Mouse (Mus musculus) splenic B cell, adult 2 months (primary cell): ENCODE measurements around the gene Alyref.
A peak's percentile ranks its signal among the peaks of the same experiment; 100 is the strongest.
"Not testable (repeated sequence)": the region's sequence is repeated elsewhere in the genome, so short reads cannot be mapped to it uniquely, and the experiment has no call there.

Experiments used
- DNase-seq: peaks from one replicate; pipeline ENCODE4 v3.0.0-alpha.2; 2011; ENCODE audit warnings: low read depth, low spot score
- H3K27me3 ChIP-seq: 2 replicates; pipeline ENCODE4 v1.6.1; 2012; ENCODE audit warnings: mild to moderate bottlenecking, low read length, moderate library complexity, mixed read lengths; ENCODE audit not compliant: control insufficient read depth, poor library complexity, insufficient read depth, severe bottlenecking
- H3K36me3 ChIP-seq: 2 replicates; pipeline ENCODE4 v1.6.1; 2012; ENCODE audit warnings: mild to moderate bottlenecking, low read length, moderate library complexity, mixed read lengths; ENCODE audit not compliant: control insufficient read depth, poor library complexity, insufficient read depth, severe bottlenecking

The Alyref gene

DNA sequence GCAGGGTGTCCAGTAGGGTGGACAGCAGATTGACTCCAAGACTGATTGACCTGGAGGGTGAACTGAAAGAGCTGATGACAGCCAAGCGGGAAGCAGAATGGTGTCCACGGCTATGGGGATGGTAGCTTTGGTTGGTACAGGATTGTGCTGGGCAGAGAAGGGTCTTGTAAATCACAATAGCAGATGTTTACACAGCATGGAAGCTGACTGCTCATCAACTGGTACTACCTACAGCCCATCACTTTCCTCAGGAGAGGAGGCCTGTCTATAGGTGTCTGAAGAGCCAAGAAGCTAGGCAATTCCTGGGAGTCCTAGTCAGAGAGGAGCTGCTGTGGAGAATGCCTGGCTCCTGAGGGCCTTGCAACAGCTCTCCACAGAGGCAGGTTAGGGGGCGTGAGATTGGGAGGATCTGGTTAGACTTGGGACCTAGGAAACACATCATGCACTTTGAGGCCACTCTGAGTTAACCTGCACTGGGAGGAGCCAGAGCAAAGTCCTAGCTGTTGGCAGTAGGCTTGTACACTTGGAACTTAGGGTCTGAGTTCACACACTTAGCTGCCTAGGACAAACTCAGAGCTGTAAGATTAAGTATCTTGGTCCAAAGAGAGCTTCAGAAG lies 21.7 kb downstream of the Alyref start:
- DNase-seq, result no peak
- Histone ChIP-seq H3K27me3 (no peaks in the 10 kb centered on the region), H3K36me3 (peaks cover 19% of the 10 kb centered on the region)

DNA sequence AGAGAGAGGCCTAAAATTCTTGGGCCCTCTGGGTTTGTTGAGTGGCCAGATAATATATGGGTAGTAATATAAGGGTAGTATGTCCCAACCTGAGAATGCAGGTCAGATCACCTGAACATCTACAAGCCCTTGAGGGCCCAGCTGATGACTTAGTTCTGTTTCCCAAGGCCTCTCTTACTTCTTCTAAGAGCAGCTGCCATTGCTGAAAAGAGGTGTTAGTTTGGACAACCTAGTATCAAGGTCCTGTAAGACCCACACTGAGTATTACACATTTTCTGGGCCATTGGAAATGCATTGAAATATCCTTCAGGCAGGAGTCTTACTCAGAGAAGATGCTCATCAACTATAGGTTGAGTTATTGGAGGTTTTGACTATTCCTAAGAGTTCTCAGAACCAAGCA lies 22.2 kb downstream of the Alyref start:
- no peak for DNase-seq
- Histone ChIP-seq H3K36me3 (peaks cover 19% of the 10 kb centered on the region), H3K27me3 (no peaks in the 10 kb centered on the region)

GRCm38 (mm10) chr11:120575046-120575445 lies 23.1 kb downstream of the Alyref start:
- DNase-seq, result no peak
- Histone ChIP-seq H3K36me3 (peaks cover 20% of the 10 kb centered on the region), H3K27me3 (no peaks in the 10 kb centered on the region)

DNA sequence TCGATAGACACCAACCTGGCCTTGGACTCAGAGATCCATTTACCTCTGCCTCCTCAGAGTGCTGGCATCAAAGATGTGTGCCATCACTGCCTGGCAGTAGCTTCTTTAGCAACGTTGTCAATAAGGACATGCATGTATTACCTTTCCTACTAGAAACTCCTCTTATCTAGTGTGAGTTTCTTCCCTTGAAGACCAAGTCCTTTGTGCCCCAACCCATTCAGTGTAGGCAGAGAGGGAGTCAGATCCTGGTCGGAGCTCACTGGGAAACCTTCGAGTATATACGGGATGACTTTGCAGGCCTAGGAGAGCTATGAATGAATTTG lies 23.9 kb downstream of the Alyref start:
- DNase-seq, result no peak
- no peaks in the 10 kb centered on the region for H3K27me3 ChIP-seq
- H3K36me3 ChIP-seq, result peaks cover 19% of the 10 kb centered on the region

DNA sequence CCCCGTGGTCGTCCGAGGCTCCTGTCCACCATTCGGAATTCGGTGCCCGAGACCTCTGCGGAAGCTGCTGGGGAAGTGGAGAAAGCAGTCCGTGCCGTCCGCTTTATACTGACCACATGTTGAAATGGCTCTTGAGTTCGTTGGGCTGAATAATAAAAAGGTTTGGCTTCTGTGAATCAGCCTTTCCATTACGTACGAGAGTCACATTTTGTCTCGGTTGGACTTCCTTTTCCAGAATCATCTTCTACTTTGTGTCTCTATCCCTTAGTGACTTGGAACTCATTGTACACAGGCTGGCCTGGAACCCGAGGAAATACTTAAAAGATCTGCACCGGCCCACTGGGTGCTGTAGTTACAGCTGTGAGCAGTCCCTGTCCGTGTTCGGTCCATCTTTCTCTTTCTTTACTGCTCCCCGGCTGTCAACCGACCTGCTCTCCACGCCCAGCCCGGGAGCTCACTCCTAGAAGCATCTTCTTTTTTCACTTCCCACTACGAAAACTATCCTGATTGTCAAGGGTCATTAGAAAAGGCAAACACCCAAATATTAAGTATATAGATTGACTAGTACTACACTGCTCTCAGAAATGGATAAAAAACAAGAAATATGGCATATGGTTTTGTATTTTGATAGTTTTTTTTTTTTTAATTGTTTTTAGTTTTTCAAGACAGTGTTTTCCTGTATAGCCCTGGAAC lies 24.4 kb downstream of the Alyref start:
- Histone ChIP-seq H3K36me3 (peaks cover 14% of the 10 kb centered on the region), H3K27me3 (no peaks in the 10 kb centered on the region)
- peak; percentile 89 for DNase-seq

- Histone ChIP-seq H3K36me3 (peaks cover 8% of the 10 kb centered on the region), H3K27me3 (no peaks in the 10 kb centered on the region)
- peak; percentile 99 for DNase-seq
These were observed 25.2 kb downstream of the Alyref start, which contains the start of gene P4hb for GRCm38 (mm10) chr11:120572752-120573584. Gene P4hb (minus strand): TSS chr11:120573253.

DNA sequence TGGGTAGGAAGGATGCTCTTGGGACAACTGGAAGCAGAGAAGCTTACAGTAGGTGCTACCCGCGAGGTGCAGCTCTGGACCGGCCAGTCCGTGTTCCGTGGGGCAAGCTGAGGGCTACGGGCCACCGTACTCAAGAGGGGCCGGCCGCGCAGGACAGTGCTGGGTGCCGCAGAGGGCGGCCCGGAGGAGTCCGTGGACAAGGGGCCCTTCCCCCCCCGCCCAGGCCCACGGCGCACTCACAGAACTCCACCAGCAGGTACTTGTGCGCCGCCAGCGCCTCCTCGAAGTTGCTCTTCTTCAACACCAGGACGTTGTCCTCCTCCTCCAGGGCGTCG lies 25.8 kb downstream of the Alyref start:
- DNase-seq, result no peak
- peaks cover 4% of the 10 kb centered on the region; the same call in 1 of the 2 replicates for H3K36me3 ChIP-seq
- no peaks in the 10 kb centered on the region for H3K27me3 ChIP-seq

GRCm38 (mm10) chr11:120571754-120572416 lies 26.3 kb downstream of the Alyref start:
- peaks cover 4% of the 10 kb centered on the region for H3K36me3 ChIP-seq
- DNase-seq, result no peak
- no peaks in the 10 kb centered on the region for H3K27me3 ChIP-seq

- Histone ChIP-seq H3K27me3 (no peaks in the 10 kb centered on the region), H3K36me3 (peaks cover 4% of the 10 kb centered on the region)
- DNase-seq, result no peak
These were observed 27.0 kb downstream of the Alyref start for GRCm38 (mm10) chr11:120571122-120571521.

- peaks cover 12% of the 10 kb centered on the region for H3K36me3 ChIP-seq
These were observed 29.8 kb downstream of the Alyref start for GRCm38 (mm10) chr11:120568324-120568723.

GRCm38 (mm10) chr11:120565114-120565513 lies 33.1 kb downstream of the Alyref start:
- DNase-seq, result no peak
- Histone ChIP-seq H3K36me3 (peaks cover 32% of the 10 kb centered on the region), H3K27me3 (no peaks in the 10 kb centered on the region)

More at GRCm38 (mm10) chr11:120568324-120568723, 29.8 kb downstream of the Alyref start:
- no peak for DNase-seq
- H3K27me3 ChIP-seq, result no peaks in the 10 kb centered on the region

DNA sequence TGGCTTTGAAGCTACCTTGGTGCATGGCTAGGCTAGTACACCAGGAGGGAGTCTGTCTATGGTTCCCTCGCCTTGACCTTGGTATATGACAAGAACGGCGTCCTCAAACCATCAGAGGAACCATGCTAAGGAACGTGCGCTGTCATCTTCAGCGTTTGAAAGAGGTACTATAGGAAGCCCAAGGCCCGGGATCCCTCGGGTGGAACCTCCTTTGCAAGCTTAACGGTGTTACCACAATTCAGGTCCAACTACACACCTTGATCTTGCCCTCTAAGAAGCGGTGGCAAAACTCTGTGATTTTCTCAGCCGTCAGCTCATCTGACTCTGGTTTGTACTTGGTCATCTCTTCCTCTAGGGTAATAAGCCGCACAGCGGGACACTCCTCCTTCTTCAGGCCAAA lies 35.2 kb downstream of the Alyref start:
- Histone ChIP-seq H3K36me3 (peaks cover 28% of the 10 kb centered on the region), H3K27me3 (no peaks in the 10 kb centered on the region)
- DNase-seq, result no peak

DNA sequence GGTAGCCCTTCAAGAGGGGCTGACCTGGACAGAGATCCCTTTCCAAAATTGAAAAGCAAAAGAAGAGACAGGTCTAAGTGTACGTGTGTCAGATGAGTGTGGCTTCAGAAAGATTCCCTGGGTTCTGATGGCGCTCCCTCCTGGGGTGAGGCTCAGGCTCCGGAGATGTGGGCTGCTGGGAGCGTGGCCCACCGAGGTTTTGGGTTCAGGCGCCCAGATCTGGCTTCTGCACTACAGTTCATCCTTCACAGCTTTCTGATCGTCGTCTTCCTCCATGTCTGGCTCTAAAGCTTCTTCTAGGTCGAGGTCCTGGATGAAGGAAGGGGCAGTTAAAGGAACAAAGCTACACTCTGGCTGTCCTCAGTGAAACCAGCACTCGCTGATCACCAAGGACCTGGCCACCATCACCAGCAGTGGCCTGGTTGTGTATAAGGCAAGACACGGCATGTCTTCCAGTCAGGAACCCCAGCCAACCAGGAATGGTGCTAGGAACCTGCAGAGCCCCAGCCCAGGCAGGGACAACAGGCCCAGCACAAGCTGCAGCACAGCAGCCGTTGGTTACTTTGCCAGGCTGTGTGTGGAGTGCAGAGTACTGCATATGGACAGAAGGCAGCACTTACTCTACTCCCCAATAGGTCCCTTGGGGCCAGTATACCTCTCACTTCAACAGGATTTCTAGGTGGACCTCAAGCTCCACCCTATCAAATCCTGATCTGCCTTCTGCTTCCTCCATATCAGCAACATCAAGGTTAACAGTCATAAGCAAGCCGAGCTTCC lies 37.0 kb downstream of the Alyref start:
- DNase-seq, result no peak
- H3K27me3 ChIP-seq, result no peaks in the 10 kb centered on the region
- peaks cover 28% of the 10 kb centered on the region for H3K36me3 ChIP-seq

DNA sequence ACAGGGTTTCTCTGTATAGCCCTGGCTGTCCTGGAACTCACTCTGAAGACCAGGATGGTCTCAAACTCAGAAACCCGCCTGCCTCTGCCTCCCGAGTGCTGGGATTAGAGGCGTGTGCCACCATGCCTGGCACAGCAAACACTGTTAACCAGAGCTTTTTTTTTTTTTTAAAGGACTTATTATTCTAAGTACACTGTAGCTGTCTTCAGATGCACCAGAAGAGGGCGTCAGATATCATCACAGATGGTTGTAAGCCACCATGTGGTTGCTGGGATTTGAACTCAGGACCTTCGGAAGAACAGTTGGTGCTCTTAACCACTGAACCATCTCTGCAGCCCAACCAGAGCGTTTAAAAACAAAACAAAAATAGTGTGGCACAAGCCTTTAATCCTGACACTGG lies 39.3 kb downstream of the Alyref start:
- H3K36me3 ChIP-seq, result peaks cover 24% of the 10 kb centered on the region
- not testable (repeated sequence) for DNase-seq, H3K27me3 ChIP-seq
